Mouse (Mus musculus): Measurements from ENCODE around the gene Gm37596. TPM values are rescaled to one million over a fixed set of nuclear protein-coding genes. Genes with fewer than 3 reads are reported as not detected.
"Not testable (repeated sequence)": the region's sequence is repeated elsewhere in the genome, so short reads cannot be mapped to it uniquely, and the experiment has no call there.

The Gm37596 gene
- polyA plus RNA-seq (2015; fragmentation: Nextera tagmentation; extraction: Ambion mirVana): not detected in 2 replicates

- ATAC-seq (replicated peaks; ENCODE audit: extremely low read depth, insufficient read depth, low FRiP score); H3K36me3 ChIP-seq (ENCODE audit: control insufficient read depth, insufficient read depth); H3K9me3 ChIP-seq (replicated peaks; ENCODE audit: control insufficient read depth, low read length); H3K4me1 ChIP-seq (ENCODE audit: control insufficient read depth, insufficient read depth, low read length); H3K27ac ChIP-seq (ENCODE audit: low read length); H3K4me3 ChIP-seq (ENCODE audit: low read length); H3K4me2 ChIP-seq (ENCODE audit: low read depth, low read length); H3K27me3 ChIP-seq (ENCODE audit: control insufficient read depth, insufficient read depth, low read length); H3K9ac ChIP-seq (ENCODE audit: low read length): not testable (repeated sequence)
- WGBS: 58% methylated on average over 1 of the region's 2 CpGs
Measured at GRCm38 (mm10) chr3:93692970-93693369, at the start of gene Gm37596. Gene Gm37596 (minus strand): TSS chr3:93693070.

GRCm38 (mm10) chr3:93708969-93709637, 16.2 kb upstream of the Gm37596 start:
- H3K27me3 ChIP-seq (ENCODE audit: control insufficient read depth, insufficient read depth, low read length); H3K9me3 ChIP-seq (replicated peaks; ENCODE audit: control insufficient read depth, low read length); H3K36me3 ChIP-seq (ENCODE audit: control insufficient read depth, insufficient read depth); H3K4me2 ChIP-seq (ENCODE audit: low read depth, low read length); H3K4me1 ChIP-seq (ENCODE audit: control insufficient read depth, insufficient read depth, low read length); ATAC-seq (replicated peaks; ENCODE audit: extremely low read depth, insufficient read depth, low FRiP score); H3K27ac ChIP-seq (ENCODE audit: low read length); H3K4me3 ChIP-seq (ENCODE audit: low read length); H3K9ac ChIP-seq (ENCODE audit: low read length): not testable (repeated sequence)
- 51% methylated on average over 2 of the region's 2 CpGs for WGBS

- not testable (repeated sequence) for H3K4me3 ChIP-seq (ENCODE audit: low read length); H3K27me3 ChIP-seq (ENCODE audit: control insufficient read depth, insufficient read depth, low read length); H3K4me2 ChIP-seq (ENCODE audit: low read depth, low read length); H3K4me1 ChIP-seq (ENCODE audit: control insufficient read depth, insufficient read depth, low read length); H3K36me3 ChIP-seq (ENCODE audit: control insufficient read depth, insufficient read depth); ATAC-seq (replicated peaks; ENCODE audit: extremely low read depth, insufficient read depth, low FRiP score); H3K27ac ChIP-seq (ENCODE audit: low read length); H3K9ac ChIP-seq (ENCODE audit: low read length); H3K9me3 ChIP-seq (replicated peaks; ENCODE audit: control insufficient read depth, low read length)
- WGBS: 72% methylated on average over 2 of the region's 4 CpGs
Measured at GRCm38 (mm10) chr3:93676210-93676609, 16.7 kb downstream of the Gm37596 start, which contains the start of gene Tdpoz1. Gene Tdpoz1 (minus strand): TSS chr3:93676310.

DNA sequence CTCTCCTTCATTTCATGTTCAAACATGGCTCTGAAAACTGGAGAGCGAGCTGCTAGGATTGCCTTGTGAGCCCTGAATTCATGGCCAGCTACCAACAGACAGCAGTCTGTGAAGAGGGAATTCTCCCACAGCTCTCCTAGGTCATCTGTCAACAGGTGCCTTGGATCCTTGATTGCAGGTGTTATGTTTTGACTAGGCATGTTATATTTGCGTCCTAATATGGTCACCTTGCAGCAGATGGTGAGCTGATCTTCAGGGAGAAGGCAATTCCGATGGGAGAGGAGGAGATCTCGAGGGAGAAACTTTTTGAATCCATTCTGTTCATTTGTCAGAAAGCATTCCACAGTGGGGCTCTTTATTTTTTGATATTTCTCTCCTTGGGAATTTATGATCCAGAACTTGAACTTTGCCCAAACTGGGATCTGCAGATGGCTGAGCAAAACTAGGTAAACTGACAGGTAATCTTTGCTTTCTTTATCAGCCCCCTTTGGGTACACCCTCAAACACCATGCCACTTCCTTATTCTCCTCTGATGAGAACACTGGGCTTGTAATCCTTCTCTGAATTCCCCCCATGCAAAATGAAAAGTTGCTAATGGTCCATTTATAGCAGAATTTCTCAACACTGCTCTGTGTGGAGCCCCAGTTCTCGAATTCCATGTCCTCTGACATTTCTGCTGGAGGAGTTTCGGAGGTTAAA, 21.9 kb downstream of the Gm37596 start:
- H3K27ac ChIP-seq (ENCODE audit: low read length); H3K9ac ChIP-seq (ENCODE audit: low read length); H3K36me3 ChIP-seq (ENCODE audit: control insufficient read depth, insufficient read depth); H3K4me1 ChIP-seq (ENCODE audit: control insufficient read depth, insufficient read depth, low read length); H3K27me3 ChIP-seq (ENCODE audit: control insufficient read depth, insufficient read depth, low read length); H3K9me3 ChIP-seq (replicated peaks; ENCODE audit: control insufficient read depth, low read length); H3K4me2 ChIP-seq (ENCODE audit: low read depth, low read length); H3K4me3 ChIP-seq (ENCODE audit: low read length); ATAC-seq (replicated peaks; ENCODE audit: extremely low read depth, insufficient read depth, low FRiP score): not testable (repeated sequence)
- 68% methylated on average over 5 of the region's 6 CpGs for WGBS

DNA sequence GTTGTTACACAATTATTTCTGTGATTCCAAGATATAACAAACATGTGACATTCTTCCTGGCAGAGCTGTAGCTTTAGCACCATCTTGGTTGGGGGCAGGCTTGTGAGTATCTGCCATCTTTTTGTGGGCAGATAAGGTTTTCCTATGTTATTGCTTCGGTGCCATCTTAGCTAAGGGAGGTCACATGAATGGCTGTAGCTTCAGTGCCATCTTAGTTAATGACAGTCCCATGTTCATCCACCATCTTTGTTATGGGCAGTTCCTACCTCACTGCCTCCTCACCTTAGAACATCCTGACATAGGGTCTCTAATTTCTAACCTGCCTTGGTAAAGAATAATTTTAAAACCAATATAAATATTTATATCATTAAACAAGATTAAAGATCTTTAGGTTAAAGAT, 38.6 kb downstream of the Gm37596 start:
- Histone ChIP-seq H3K36me3 (ENCODE audit: control insufficient read depth, insufficient read depth) (no peaks in the 10 kb centered on the region), H3K27ac (ENCODE audit: low read length) (no peak overlapping the region), H3K9me3 (replicated peaks; ENCODE audit: control insufficient read depth, low read length) (no peaks in the 10 kb centered on the region), H3K4me3 (ENCODE audit: low read length) (no peak overlapping the region), H3K27me3 (ENCODE audit: control insufficient read depth, insufficient read depth, low read length) (no peaks in the 10 kb centered on the region), H3K4me2 (ENCODE audit: low read depth, low read length) (no peak overlapping the region), H3K9ac (ENCODE audit: low read length) (no peak overlapping the region), H3K4me1 (ENCODE audit: control insufficient read depth, insufficient read depth, low read length) (no peaks in the 10 kb centered on the region)
- WGBS: 65% methylated on average over 1 of the region's 1 CpGs
- ATAC-seq (replicated peaks; ENCODE audit: extremely low read depth, insufficient read depth, low FRiP score): no peak

DNA sequence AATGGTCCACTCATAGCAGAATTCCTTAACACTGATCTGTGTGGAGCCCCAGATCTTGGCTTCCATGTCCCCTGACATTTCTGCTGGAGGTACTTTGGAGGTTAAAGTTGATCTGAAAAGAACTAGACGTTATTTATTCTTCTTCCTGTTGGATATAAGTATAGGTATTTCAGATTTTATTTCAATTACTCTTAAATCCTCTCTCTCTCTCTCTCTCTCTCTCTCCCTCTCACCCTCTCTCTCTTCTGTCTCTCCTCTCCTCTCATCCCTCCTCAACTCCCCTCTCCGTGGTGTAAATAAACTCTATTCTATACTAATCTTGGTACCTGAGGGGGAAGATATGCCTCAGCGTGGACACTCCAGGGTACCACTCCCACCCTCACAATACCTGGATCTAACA, 40.3 kb downstream of the Gm37596 start, which contains the start of gene Tdpoz2:
TSS of gene Tdpoz2 (minus strand) at position 101 of the 400 bp plus-strand sequence.
- no peaks in the 10 kb centered on the region for H3K4me1 ChIP-seq (ENCODE audit: control insufficient read depth, insufficient read depth, low read length)
- H3K36me3 ChIP-seq (ENCODE audit: control insufficient read depth, insufficient read depth): no peaks in the 10 kb centered on the region
- no peak within 1 kb of the TSS for H3K4me3 ChIP-seq (ENCODE audit: low read length)
- H3K27ac ChIP-seq (ENCODE audit: low read length): no peak within 1 kb of the TSS
- H3K9ac ChIP-seq (ENCODE audit: low read length): no peak within 1 kb of the TSS
- H3K4me2 ChIP-seq (ENCODE audit: low read depth, low read length): no peak within 1 kb of the TSS
- no peaks in the 10 kb centered on the region for H3K27me3 ChIP-seq (ENCODE audit: control insufficient read depth, insufficient read depth, low read length)
- no peak for ATAC-seq (replicated peaks; ENCODE audit: extremely low read depth, insufficient read depth, low FRiP score)
- WGBS: 70% methylated on average over 3 of the region's 3 CpGs
- no peaks in the 10 kb centered on the region for H3K9me3 ChIP-seq (replicated peaks; ENCODE audit: control insufficient read depth, low read length)

Other genes with a start within 250 kb of the Gm37596 start
- not detected in 2 replicates for gene Tchhl1, start 224.3 kb downstream of the Gm37596 start, polyA plus RNA-seq (2015; fragmentation: Nextera tagmentation; extraction: Ambion mirVana)
- gene S100a11, start 172.6 kb downstream of the Gm37596 start, polyA plus RNA-seq (2015; fragmentation: Nextera tagmentation; extraction: Ambion mirVana): 709 and 778 TPM in 2 replicates
- 222 and 243 TPM in 2 replicates for gene S100a10, start 138.0 kb downstream of the Gm37596 start, polyA plus RNA-seq (2015; fragmentation: Nextera tagmentation; extraction: Ambion mirVana)
- not detected in 2 replicates for gene Tdpoz2, start 40.4 kb downstream of the Gm37596 start, polyA plus RNA-seq (2015; fragmentation: Nextera tagmentation; extraction: Ambion mirVana)
- gene Tdpoz1, start 16.8 kb downstream of the Gm37596 start, polyA plus RNA-seq (2015; fragmentation: Nextera tagmentation; extraction: Ambion mirVana): not detected in 2 replicates
- not detected in 2 replicates for gene Gm5773, start 79.9 kb upstream of the Gm37596 start, polyA plus RNA-seq (2015; fragmentation: Nextera tagmentation; extraction: Ambion mirVana)
- gene Tdpoz4, start 103.3 kb upstream of the Gm37596 start, polyA plus RNA-seq (2015; fragmentation: Nextera tagmentation; extraction: Ambion mirVana): not detected in 2 replicates
- not detected in 2 replicates for gene Tdpoz3, start 132.9 kb upstream of the Gm37596 start, polyA plus RNA-seq (2015; fragmentation: Nextera tagmentation; extraction: Ambion mirVana)